Mouse (Mus musculus): Measurements from ENCODE around the gene Eci1. TPM values are rescaled to one million over a fixed set of nuclear protein-coding genes. Genes with fewer than 3 reads are reported as not detected.

Gene Eci1
- 48.0 and 59.0 TPM in 2 replicates for polyA plus RNA-seq (2015; fragmentation: Nextera tagmentation; extraction: Ambion mirVana)

DNA sequence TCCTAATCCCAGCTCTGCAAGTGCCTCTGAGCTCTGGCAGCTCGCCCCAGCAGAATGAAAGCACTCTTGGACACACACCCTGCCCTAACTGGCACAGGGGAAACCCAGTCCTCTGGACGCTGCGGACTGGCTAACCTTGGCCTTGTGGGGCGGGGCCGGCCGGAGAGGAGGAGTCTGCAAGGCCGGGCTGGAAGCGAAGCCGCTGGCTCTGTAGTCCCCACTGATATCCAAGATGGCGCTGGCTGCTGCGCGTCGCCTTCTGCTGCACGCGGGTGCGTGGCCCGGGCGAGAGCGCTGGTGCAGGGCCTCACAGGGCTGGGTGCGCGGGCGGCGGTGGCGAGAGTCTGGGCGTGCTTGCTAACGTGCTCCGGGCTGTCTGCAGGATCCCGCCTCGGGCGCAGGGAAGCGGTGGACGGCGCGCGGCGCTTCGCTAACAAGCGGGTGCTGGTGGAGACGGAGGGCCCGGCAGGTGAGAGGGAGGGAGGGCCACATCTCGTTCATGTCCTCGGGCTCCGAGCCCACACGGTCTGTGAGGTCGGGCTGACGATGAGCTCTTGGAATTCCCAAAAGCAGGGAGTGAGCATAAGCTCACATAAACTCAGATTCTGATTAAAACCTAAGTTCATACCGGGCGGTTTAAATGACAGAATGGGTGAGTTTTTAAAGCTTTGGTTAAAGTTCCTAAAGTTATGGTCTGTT lies at the start of gene Eci1:
Eci1 (plus strand) TSS at position 171 of the 699 bp plus-strand sequence.
- WGBS, result under 1% methylated on average over 45 of the region's 48 CpGs
- peak within 1 kb of the TSS; percentile 63 for H3K4me2 ChIP-seq (ENCODE audit: low read length)
- H3K4me3 ChIP-seq (ENCODE audit: low read length), result peak within 1 kb of the TSS; percentile 72
- H3K9me3 ChIP-seq (ENCODE audit: control insufficient read depth, low read length), result no peaks in the 10 kb centered on the region
- peak; percentile 99 for ATAC-seq
- H3K4me1 ChIP-seq (ENCODE audit: control insufficient read depth, insufficient read depth, low read depth, low read length), result peaks cover 6% of the 10 kb centered on the region
- H3K27ac ChIP-seq (ENCODE audit: low read depth, low read length), result peak within 1 kb of the TSS; percentile 95
- H3K36me3 ChIP-seq (ENCODE audit: control insufficient read depth, insufficient read depth, low read length), result peaks cover 20% of the 10 kb centered on the region
- no peaks in the 10 kb centered on the region for H3K27me3 ChIP-seq (replicated peaks; ENCODE audit: control insufficient read depth, insufficient read depth, low read length)
- H3K9ac ChIP-seq (ENCODE audit: low read depth, low read length), result peak within 1 kb of the TSS; percentile 88

DNA sequence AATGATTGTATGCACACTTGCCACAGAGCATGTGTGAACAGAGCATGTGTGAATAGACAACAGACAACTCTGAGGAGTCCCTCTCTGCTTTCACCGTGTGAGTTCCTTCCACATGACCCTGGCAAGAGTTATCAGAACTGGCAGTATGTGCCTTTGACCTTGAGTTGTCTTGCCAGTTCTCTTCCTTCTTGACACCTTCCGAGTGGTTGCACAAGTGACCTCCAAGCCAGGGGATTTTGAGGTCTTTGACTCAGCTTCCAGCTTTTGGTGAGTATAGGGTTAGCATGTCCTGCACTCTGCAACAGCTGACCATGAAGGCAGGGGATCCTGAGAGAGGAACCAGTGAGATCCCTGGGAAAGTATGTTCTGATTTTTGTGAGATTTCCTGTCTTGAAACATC lies 47.9 kb upstream of the Eci1 start:
- WGBS, result 95% methylated on average over 2 of the region's 2 CpGs
- no peak overlapping the region for H3K9ac ChIP-seq (ENCODE audit: low read depth, low read length)
- no peak overlapping the region for H3K4me2 ChIP-seq (ENCODE audit: low read length)
- ATAC-seq, result no peak
- no peak overlapping the region for H3K4me3 ChIP-seq (ENCODE audit: low read length)
- H3K36me3 ChIP-seq (ENCODE audit: control insufficient read depth, insufficient read depth, low read length), result peaks cover 45% of the 10 kb centered on the region
- H3K27me3 ChIP-seq (replicated peaks; ENCODE audit: control insufficient read depth, insufficient read depth, low read length), result no peaks in the 10 kb centered on the region
- H3K4me1 ChIP-seq (ENCODE audit: control insufficient read depth, insufficient read depth, low read depth, low read length), result no peaks in the 10 kb centered on the region
- H3K9me3 ChIP-seq (ENCODE audit: control insufficient read depth, low read length), result no peaks in the 10 kb centered on the region
- no peak overlapping the region for H3K27ac ChIP-seq (ENCODE audit: low read depth, low read length)

DNA sequence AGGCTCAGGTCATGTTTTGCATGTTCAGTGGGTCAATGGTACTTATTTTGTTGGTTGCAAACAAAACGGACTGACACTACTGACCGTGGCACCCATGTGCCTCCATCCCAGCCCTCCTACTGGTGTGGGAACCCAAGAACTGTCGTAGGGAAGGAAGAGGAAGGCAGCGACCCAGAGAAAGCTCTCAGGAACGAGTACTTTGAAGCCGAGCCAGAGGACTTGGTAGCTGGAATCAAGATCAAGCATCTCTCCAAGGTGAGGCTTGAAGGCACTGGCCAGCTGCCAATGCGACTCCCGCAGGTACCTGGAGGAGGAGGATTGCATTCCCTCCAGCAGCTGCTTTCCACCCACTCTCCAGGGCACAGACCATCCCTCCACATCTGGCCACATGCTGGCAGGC lies 42.7 kb upstream of the Eci1 start:
- no peaks in the 10 kb centered on the region for H3K9me3 ChIP-seq (ENCODE audit: control insufficient read depth, low read length)
- ATAC-seq, result no peak
- no peaks in the 10 kb centered on the region for H3K4me1 ChIP-seq (ENCODE audit: control insufficient read depth, insufficient read depth, low read depth, low read length)
- 84% methylated on average over 8 of the region's 8 CpGs for WGBS
- no peak overlapping the region for H3K4me2 ChIP-seq (ENCODE audit: low read length)
- no peak overlapping the region for H3K27ac ChIP-seq (ENCODE audit: low read depth, low read length)
- peaks cover 48% of the 10 kb centered on the region for H3K36me3 ChIP-seq (ENCODE audit: control insufficient read depth, insufficient read depth, low read length)
- H3K4me3 ChIP-seq (ENCODE audit: low read length), result no peak overlapping the region
- H3K9ac ChIP-seq (ENCODE audit: low read depth, low read length), result no peak overlapping the region
- H3K27me3 ChIP-seq (replicated peaks; ENCODE audit: control insufficient read depth, insufficient read depth, low read length), result no peaks in the 10 kb centered on the region

DNA sequence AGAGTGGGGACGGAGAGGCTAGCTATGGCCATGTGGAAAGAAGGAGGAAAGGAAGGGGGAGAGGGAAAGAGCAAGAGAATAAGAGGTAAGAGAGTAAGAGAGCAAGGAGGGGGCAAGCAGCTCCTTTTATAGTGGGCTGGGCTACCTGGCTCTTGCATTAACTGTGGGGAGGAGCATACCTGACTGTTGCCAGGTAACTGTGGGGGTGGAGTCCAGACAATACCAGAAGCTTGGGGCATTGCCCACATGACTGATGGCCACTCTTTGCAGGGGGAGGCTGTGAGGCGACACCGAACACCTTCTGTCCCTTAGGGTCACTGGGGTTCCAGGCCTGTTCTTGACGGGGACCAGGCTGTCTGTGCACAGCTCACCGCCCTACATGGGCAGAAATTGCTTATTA lies 37.7 kb upstream of the Eci1 start:
- Histone ChIP-seq H3K4me1 (ENCODE audit: control insufficient read depth, insufficient read depth, low read depth, low read length) (no peaks in the 10 kb centered on the region), H3K27me3 (replicated peaks; ENCODE audit: control insufficient read depth, insufficient read depth, low read length) (no peaks in the 10 kb centered on the region), H3K4me3 (ENCODE audit: low read length) (no peak overlapping the region), H3K36me3 (ENCODE audit: control insufficient read depth, insufficient read depth, low read length) (peaks cover 46% of the 10 kb centered on the region), H3K27ac (ENCODE audit: low read depth, low read length) (no peak overlapping the region), H3K9me3 (ENCODE audit: control insufficient read depth, low read length) (no peaks in the 10 kb centered on the region), H3K4me2 (ENCODE audit: low read length) (no peak overlapping the region), H3K9ac (ENCODE audit: low read depth, low read length) (no peak overlapping the region)
- no peak for ATAC-seq
- WGBS, result 87% methylated on average over 5 of the region's 5 CpGs

DNA sequence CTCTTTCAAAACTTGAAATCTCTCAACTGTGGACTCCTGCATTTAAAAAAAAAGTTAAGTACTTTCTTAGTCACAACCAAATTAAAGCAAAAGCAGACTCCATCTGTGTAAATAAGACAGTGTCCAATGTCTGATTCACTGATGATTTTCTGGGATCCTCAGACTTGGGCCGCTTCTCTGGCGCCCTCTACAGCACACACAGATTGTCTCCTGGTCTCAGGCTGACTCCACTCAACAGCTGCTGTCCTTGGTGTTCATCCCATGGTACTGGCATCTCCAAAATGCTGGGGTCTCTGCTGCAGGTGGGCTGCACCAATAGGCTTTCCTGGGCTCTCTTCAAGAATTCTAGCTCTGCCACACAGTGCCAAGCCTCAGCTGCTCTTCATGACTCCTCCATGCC lies 36.6 kb upstream of the Eci1 start:
- H3K4me3 ChIP-seq (ENCODE audit: low read length), result no peak overlapping the region
- H3K36me3 ChIP-seq (ENCODE audit: control insufficient read depth, insufficient read depth, low read length), result peaks cover 42% of the 10 kb centered on the region
- WGBS, result 0% methylated on average over 2 of the region's 2 CpGs
- no peak overlapping the region for H3K4me2 ChIP-seq (ENCODE audit: low read length)
- H3K27me3 ChIP-seq (replicated peaks; ENCODE audit: control insufficient read depth, insufficient read depth, low read length), result no peaks in the 10 kb centered on the region
- no peak overlapping the region for H3K27ac ChIP-seq (ENCODE audit: low read depth, low read length)
- ATAC-seq, result no peak
- no peaks in the 10 kb centered on the region for H3K4me1 ChIP-seq (ENCODE audit: control insufficient read depth, insufficient read depth, low read depth, low read length)
- no peaks in the 10 kb centered on the region for H3K9me3 ChIP-seq (ENCODE audit: control insufficient read depth, low read length)
- no peak overlapping the region for H3K9ac ChIP-seq (ENCODE audit: low read depth, low read length)

DNA sequence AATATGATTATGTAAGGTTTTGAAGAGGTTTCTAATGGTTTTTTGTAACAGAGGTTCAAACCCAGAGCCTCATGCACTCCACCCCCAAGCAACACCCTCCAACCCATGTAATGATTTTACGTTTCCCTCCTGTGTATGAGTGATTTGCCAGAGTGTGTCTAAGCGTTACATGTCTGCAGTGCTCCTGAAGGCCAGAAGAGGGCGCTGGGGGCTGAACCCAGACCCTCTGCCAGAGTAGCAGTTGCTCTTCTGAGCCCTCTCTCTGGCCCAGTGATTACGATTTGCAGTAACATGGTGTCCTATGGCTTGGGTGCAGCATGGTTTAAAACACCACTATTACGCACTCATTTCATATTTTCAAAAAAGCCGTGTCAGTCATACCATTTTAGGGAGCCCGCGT lies 35.3 kb upstream of the Eci1 start:
- H3K4me1 ChIP-seq (ENCODE audit: control insufficient read depth, insufficient read depth, low read depth, low read length), result no peaks in the 10 kb centered on the region
- no peak overlapping the region for H3K9ac ChIP-seq (ENCODE audit: low read depth, low read length)
- no peaks in the 10 kb centered on the region for H3K27me3 ChIP-seq (replicated peaks; ENCODE audit: control insufficient read depth, insufficient read depth, low read length)
- H3K27ac ChIP-seq (ENCODE audit: low read depth, low read length), result no peak overlapping the region
- no peaks in the 10 kb centered on the region for H3K9me3 ChIP-seq (ENCODE audit: control insufficient read depth, low read length)
- ATAC-seq, result no peak
- no peak overlapping the region for H3K4me3 ChIP-seq (ENCODE audit: low read length)
- WGBS, result 69% methylated on average over 8 of the region's 8 CpGs
- H3K36me3 ChIP-seq (ENCODE audit: control insufficient read depth, insufficient read depth, low read length), result peaks cover 37% of the 10 kb centered on the region
- H3K4me2 ChIP-seq (ENCODE audit: low read length), result no peak overlapping the region

DNA sequence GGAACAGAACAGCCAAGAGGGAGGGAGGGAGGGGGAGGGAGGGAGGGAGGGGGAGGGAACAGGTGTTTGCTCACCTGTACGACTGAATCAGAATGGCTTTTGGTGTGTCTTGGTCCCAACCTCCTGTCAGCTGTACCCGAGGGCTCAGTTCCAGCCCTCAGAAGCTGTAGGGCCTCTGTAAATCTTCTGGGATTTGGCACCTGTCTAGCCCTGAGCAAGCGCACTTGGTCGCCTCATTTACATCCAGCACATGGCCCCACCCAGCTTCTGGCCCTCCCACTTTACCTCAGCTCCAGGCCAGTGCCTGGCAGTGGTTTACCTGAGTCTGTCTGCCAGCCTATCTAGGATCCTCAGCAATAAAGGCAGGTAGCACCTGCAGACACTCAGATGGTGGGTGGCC lies 32.9 kb upstream of the Eci1 start:
- Histone ChIP-seq H3K4me2 (ENCODE audit: low read length) (no peak overlapping the region), H3K4me1 (ENCODE audit: control insufficient read depth, insufficient read depth, low read depth, low read length) (no peaks in the 10 kb centered on the region), H3K27ac (ENCODE audit: low read depth, low read length) (no peak overlapping the region), H3K4me3 (ENCODE audit: low read length) (no peak overlapping the region), H3K36me3 (ENCODE audit: control insufficient read depth, insufficient read depth, low read length) (peaks cover 29% of the 10 kb centered on the region), H3K9me3 (ENCODE audit: control insufficient read depth, low read length) (no peaks in the 10 kb centered on the region), H3K9ac (ENCODE audit: low read depth, low read length) (no peak overlapping the region; the same call in 1 of the 2 replicates), H3K27me3 (replicated peaks; ENCODE audit: control insufficient read depth, insufficient read depth, low read length) (no peaks in the 10 kb centered on the region)
- 24% methylated on average over 4 of the region's 4 CpGs for WGBS
- ATAC-seq, result no peak

DNA sequence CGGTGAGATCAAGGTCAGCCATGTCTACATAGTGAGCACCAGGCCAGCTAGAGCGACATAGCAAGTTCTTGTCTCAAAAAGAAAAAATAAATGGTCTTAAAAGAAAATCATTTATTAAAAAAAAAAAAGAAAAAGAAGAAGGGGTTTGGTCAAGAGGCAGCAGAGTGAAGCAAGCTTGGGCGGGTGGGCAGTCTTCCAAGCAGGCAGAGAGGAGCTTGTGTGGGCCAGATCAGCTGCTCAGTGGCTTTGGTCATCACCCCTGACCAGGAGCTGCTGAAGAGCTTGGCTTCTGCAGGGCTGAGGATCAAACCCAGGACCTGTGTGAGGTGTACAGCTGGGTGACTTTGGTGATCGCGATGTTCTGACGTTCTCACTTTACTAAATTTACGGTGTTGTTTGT lies 32.0 kb upstream of the Eci1 start:
- Histone ChIP-seq H3K4me2 (ENCODE audit: low read length) (no peak overlapping the region), H3K27ac (ENCODE audit: low read depth, low read length) (no peak overlapping the region), H3K4me3 (ENCODE audit: low read length) (no peak overlapping the region), H3K4me1 (ENCODE audit: control insufficient read depth, insufficient read depth, low read depth, low read length) (no peaks in the 10 kb centered on the region), H3K27me3 (replicated peaks; ENCODE audit: control insufficient read depth, insufficient read depth, low read length) (no peaks in the 10 kb centered on the region), H3K9me3 (ENCODE audit: control insufficient read depth, low read length) (no peaks in the 10 kb centered on the region), H3K36me3 (ENCODE audit: control insufficient read depth, insufficient read depth, low read length) (peaks cover 32% of the 10 kb centered on the region), H3K9ac (ENCODE audit: low read depth, low read length) (no peak overlapping the region)
- ATAC-seq, result no peak
- 85% methylated on average over 7 of the region's 7 CpGs for WGBS

DNA sequence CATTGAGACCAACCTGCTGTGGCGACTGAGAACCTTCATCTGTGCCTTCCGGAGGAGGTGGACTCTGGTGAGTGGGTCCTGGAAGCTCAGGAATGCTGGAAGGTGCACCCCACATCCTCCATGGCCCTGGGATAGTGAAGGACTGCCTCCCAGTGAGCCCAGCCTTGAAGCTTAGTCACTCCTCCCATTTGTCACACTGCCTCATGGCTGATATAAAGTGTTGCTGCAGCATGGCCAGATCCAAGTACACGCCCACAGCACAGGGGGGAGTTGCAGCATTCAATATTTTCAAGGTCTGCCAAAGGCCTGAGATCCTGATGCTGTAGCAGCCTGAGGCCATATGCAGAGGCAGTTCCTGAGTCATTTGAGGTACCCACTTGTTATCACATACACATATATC lies 24.1 kb upstream of the Eci1 start:
- Histone ChIP-seq H3K36me3 (ENCODE audit: control insufficient read depth, insufficient read depth, low read length) (peaks cover 43% of the 10 kb centered on the region), H3K9me3 (ENCODE audit: control insufficient read depth, low read length) (no peaks in the 10 kb centered on the region), H3K4me3 (ENCODE audit: low read length) (no peak overlapping the region), H3K27me3 (replicated peaks; ENCODE audit: control insufficient read depth, insufficient read depth, low read length) (no peaks in the 10 kb centered on the region), H3K27ac (ENCODE audit: low read depth, low read length) (no peak overlapping the region), H3K9ac (ENCODE audit: low read depth, low read length) (no peak overlapping the region), H3K4me2 (ENCODE audit: low read length) (no peak overlapping the region), H3K4me1 (ENCODE audit: control insufficient read depth, insufficient read depth, low read depth, low read length) (no peaks in the 10 kb centered on the region)
- WGBS, result 79% methylated on average over 3 of the region's 3 CpGs
- ATAC-seq, result no peak

Measured in hindbrain, embryonic 16.5 days (tissue).